Mouse (Mus musculus): ENCODE results near the gene Zbtb7b. TPM values are rescaled to one million over a fixed set of nuclear protein-coding genes. Genes with fewer than 3 reads are reported as not detected.
A peak's percentile ranks its signal among the peaks of the same experiment; 100 is the strongest.

Gene Zbtb7b
- polyA plus RNA-seq, 1 experiment, result 35.1 TPM

DNA sequence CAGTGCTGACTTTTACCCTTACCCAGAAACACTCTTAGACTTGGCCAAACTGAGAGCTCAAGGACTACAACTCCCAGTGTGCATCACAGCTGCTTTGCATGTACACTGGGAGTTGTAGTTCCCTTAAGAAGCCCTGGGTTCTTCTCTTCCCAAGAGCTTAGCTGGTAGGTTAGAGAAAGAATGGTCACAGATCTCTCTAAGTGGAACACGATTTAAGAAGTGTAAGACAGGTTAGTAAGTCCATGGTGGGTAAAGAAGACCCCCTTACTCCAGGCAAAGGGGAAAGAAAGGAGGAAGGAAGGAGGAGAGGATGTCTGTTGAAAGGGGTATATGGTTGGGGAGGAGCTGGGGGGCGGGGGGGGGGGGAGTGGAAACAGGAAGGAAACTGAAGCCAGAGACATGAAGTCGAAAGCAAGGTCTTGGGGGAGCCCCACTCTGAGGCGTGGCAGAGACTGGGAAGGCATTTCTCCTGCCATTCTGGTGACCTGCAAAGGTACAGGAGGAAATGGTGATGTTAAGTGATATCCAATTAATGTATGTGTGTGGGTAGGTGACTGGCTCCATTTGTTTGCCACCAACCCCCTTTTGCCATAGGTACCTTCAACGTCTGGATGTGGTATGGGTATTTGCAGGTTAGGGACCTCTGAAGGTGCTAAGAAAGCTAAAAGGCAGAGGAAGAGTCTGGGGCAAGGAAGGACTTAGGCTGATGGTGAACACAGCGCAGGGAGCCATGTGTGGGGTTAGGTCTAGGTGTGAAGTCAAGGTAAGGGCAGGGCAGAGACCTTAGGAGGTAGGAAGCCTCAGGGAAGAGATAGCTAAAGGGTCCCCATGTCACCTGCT lies 5.5 kb downstream of the Zbtb7b start:
- Histone ChIP-seq H3K9ac (ENCODE audit: low read depth, poor library complexity, severe bottlenecking) (no peak overlapping the region), H3K4me1 (ENCODE audit: control insufficient read depth, insufficient read depth, low read length) (peaks cover 3% of the 10 kb centered on the region), H3K4me3 (ENCODE audit: low read depth, low read length) (no peak overlapping the region)

GRCm38 (mm10) chr3:89388134-89388881 lies 6.3 kb downstream of the Zbtb7b start:
- no peaks in the 10 kb centered on the region for H3K36me3 ChIP-seq (ENCODE audit: control insufficient read depth, insufficient read depth, low read length, poor library complexity, severe bottlenecking)
- no peak overlapping the region for H3K27ac ChIP-seq (ENCODE audit: insufficient read depth, low read length)
- no peaks in the 10 kb centered on the region for H3K9me3 ChIP-seq (replicated peaks; ENCODE audit: control insufficient read depth, insufficient read depth, low read length, poor library complexity, severe bottlenecking)
- H3K9ac ChIP-seq (ENCODE audit: low read depth, poor library complexity, severe bottlenecking), result no peak overlapping the region
- H3K4me1 ChIP-seq (ENCODE audit: control insufficient read depth, insufficient read depth, low read length), result peaks cover 10% of the 10 kb centered on the region
- no peaks in the 10 kb centered on the region for H3K27me3 ChIP-seq (ENCODE audit: control insufficient read depth, insufficient read depth, low read length, poor library complexity, severe bottlenecking)
- H3K4me3 ChIP-seq (ENCODE audit: low read depth, low read length), result no peak overlapping the region
- TF ChIP-seq POLR2A (IDR thresholded peaks at IDR 0.05; ENCODE audit: insufficient read depth, low read length) (no peak), EP300 (IDR thresholded peaks at IDR 0.05; ENCODE audit: insufficient read depth, low read depth, low read length) (no peak), CTCF (IDR thresholded peaks at IDR 0.05; ENCODE audit: low read depth, low read length) (no peak)

More for the DNA sequence above, 5.5 kb downstream of the Zbtb7b start:
- H3K9me3 ChIP-seq (replicated peaks; ENCODE audit: control insufficient read depth, insufficient read depth, low read length, poor library complexity, severe bottlenecking), result no peaks in the 10 kb centered on the region
- TF ChIP-seq POLR2A (IDR thresholded peaks at IDR 0.05; ENCODE audit: insufficient read depth, low read length) (no peak), EP300 (IDR thresholded peaks at IDR 0.05; ENCODE audit: insufficient read depth, low read depth, low read length) (no peak), CTCF (IDR thresholded peaks at IDR 0.05; ENCODE audit: low read depth, low read length) (no peak)
- no peak overlapping the region for H3K27ac ChIP-seq (ENCODE audit: insufficient read depth, low read length)
- H3K36me3 ChIP-seq (ENCODE audit: control insufficient read depth, insufficient read depth, low read length, poor library complexity, severe bottlenecking), result no peaks in the 10 kb centered on the region
- no peaks in the 10 kb centered on the region for H3K27me3 ChIP-seq (ENCODE audit: control insufficient read depth, insufficient read depth, low read length, poor library complexity, severe bottlenecking)

DNA sequence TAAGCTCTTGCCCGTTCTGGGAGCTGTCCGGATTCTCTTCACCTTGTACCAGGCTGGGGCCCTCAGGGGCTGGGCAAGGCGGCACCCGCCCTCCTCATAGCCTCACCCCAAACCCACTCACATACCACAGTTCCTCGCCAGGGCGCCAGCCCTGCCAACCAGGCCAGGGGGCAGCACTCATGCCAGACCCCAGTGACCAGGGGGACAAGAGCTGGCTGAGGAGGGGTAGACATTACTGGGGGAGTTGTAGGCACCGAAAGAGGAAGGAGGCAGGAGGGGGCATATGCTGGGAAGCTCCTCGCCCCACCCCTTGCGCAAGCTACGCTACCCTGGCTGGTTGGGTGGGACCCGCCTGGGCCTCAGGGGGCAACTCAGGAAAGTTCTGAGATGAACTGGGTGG lies 6.9 kb downstream of the Zbtb7b start:
- H3K4me3 ChIP-seq (ENCODE audit: low read depth, low read length), result no peak overlapping the region
- peaks cover 11% of the 10 kb centered on the region for H3K4me1 ChIP-seq (ENCODE audit: control insufficient read depth, insufficient read depth, low read length)
- no peaks in the 10 kb centered on the region for H3K36me3 ChIP-seq (ENCODE audit: control insufficient read depth, insufficient read depth, low read length, poor library complexity, severe bottlenecking)
- H3K27me3 ChIP-seq (ENCODE audit: control insufficient read depth, insufficient read depth, low read length, poor library complexity, severe bottlenecking), result no peaks in the 10 kb centered on the region
- no peaks in the 10 kb centered on the region for H3K9me3 ChIP-seq (replicated peaks; ENCODE audit: control insufficient read depth, insufficient read depth, low read length, poor library complexity, severe bottlenecking)
- no peak overlapping the region for H3K9ac ChIP-seq (ENCODE audit: low read depth, poor library complexity, severe bottlenecking)
- no peak overlapping the region for H3K27ac ChIP-seq (ENCODE audit: insufficient read depth, low read length)
- TF ChIP-seq CTCF (IDR thresholded peaks at IDR 0.05; ENCODE audit: low read depth, low read length) (no peak), EP300 (IDR thresholded peaks at IDR 0.05; ENCODE audit: insufficient read depth, low read depth, low read length) (no peak), POLR2A (IDR thresholded peaks at IDR 0.05; ENCODE audit: insufficient read depth, low read length) (no peak)

- no peak overlapping the region for H3K27ac ChIP-seq (ENCODE audit: insufficient read depth, low read length)
- H3K27me3 ChIP-seq (ENCODE audit: control insufficient read depth, insufficient read depth, low read length, poor library complexity, severe bottlenecking), result no peaks in the 10 kb centered on the region
- peak overlapping the region; percentile 35; the same call in 1 of the 2 replicates for H3K4me3 ChIP-seq (ENCODE audit: low read depth, low read length)
- peak overlapping the region; percentile 8; the same call in 1 of the 2 replicates for H3K9ac ChIP-seq (ENCODE audit: low read depth, poor library complexity, severe bottlenecking)
- H3K9me3 ChIP-seq (replicated peaks; ENCODE audit: control insufficient read depth, insufficient read depth, low read length, poor library complexity, severe bottlenecking), result no peaks in the 10 kb centered on the region
- H3K36me3 ChIP-seq (ENCODE audit: control insufficient read depth, insufficient read depth, low read length, poor library complexity, severe bottlenecking), result no peaks in the 10 kb centered on the region
- no peak for TF ChIP-seq CTCF (IDR thresholded peaks at IDR 0.05; ENCODE audit: low read depth, low read length)
- no peak for TF ChIP-seq EP300 (IDR thresholded peaks at IDR 0.05; ENCODE audit: insufficient read depth, low read depth, low read length)
- TF ChIP-seq POLR2A (IDR thresholded peaks at IDR 0.05; ENCODE audit: insufficient read depth, low read length), result no peak
- peaks cover 15% of the 10 kb centered on the region for H3K4me1 ChIP-seq (ENCODE audit: control insufficient read depth, insufficient read depth, low read length)
These were observed 7.8 kb downstream of the Zbtb7b start for GRCm38 (mm10) chr3:89386438-89387420.

- H3K9me3 ChIP-seq (replicated peaks; ENCODE audit: control insufficient read depth, insufficient read depth, low read length, poor library complexity, severe bottlenecking), result no peaks in the 10 kb centered on the region
- H3K9ac ChIP-seq (ENCODE audit: low read depth, poor library complexity, severe bottlenecking), result peak overlapping the region; percentile 16; the same call in 1 of the 2 replicates
- no peaks in the 10 kb centered on the region; the same call in 1 of the 2 replicates for H3K36me3 ChIP-seq (ENCODE audit: control insufficient read depth, insufficient read depth, low read length, poor library complexity, severe bottlenecking)
- H3K4me3 ChIP-seq (ENCODE audit: low read depth, low read length), result no peak overlapping the region
- H3K4me1 ChIP-seq (ENCODE audit: control insufficient read depth, insufficient read depth, low read length), result peaks cover 16% of the 10 kb centered on the region
- no peak overlapping the region for H3K27ac ChIP-seq (ENCODE audit: insufficient read depth, low read length)
- H3K27me3 ChIP-seq (ENCODE audit: control insufficient read depth, insufficient read depth, low read length, poor library complexity, severe bottlenecking), result no peaks in the 10 kb centered on the region
- TF ChIP-seq POLR2A (IDR thresholded peaks at IDR 0.05; ENCODE audit: insufficient read depth, low read length) (no peak), EP300 (IDR thresholded peaks at IDR 0.05; ENCODE audit: insufficient read depth, low read depth, low read length) (no peak), CTCF (IDR thresholded peaks at IDR 0.05; ENCODE audit: low read depth, low read length) (no peak)
These were observed 9.1 kb downstream of the Zbtb7b start for GRCm38 (mm10) chr3:89385451-89385850.
